Mouse (Mus musculus): ENCODE measurements around the gene Cdc20.

The Cdc20 gene

GRCm38 (mm10) chr4:118417112-118417797 is 19.9 kb downstream of the Cdc20 start:
- no peak for DNase-seq (ENCODE audit: low spot score in 2 of 2)

GRCm38 (mm10) chr4:118416329-118416728 is 20.8 kb downstream of the Cdc20 start:
- no peak for DNase-seq (ENCODE audit: low spot score in 2 of 2)

GRCm38 (mm10) chr4:118415779-118416178 is 21.4 kb downstream of the Cdc20 start:
- DNase-seq (ENCODE audit: low spot score in 2 of 2), result no peak

GRCm38 (mm10) chr4:118413553-118413952 is 23.6 kb downstream of the Cdc20 start:
- DNase-seq (ENCODE audit: low spot score in 2 of 2), result no peak

GRCm38 (mm10) chr4:118410871-118411270 is 26.3 kb downstream of the Cdc20 start:
- no peak for DNase-seq (ENCODE audit: low spot score in 2 of 2)

- peak; percentile 75 to 82 for DNase-seq (ENCODE audit: low spot score in 2 of 2)
Measured at GRCm38 (mm10) chr4:118409142-118409900, 27.8 kb downstream of the Cdc20 start, which contains the start of the genes Szt2 and Med8. TSS of gene Szt2 (minus strand) at chr4:118409273. TSS of gene Med8 (plus strand) at chr4:118409337.

GRCm38 (mm10) chr4:118402701-118403100 is 34.5 kb downstream of the Cdc20 start:
- no peak for DNase-seq (ENCODE audit: low spot score in 2 of 2)

- DNase-seq (ENCODE audit: low spot score in 2 of 2), result no peak
Measured at GRCm38 (mm10) chr4:118401918-118402317, 35.2 kb downstream of the Cdc20 start.

- DNase-seq (ENCODE audit: low spot score in 2 of 2), result no peak
Measured at GRCm38 (mm10) chr4:118401421-118401820, 35.7 kb downstream of the Cdc20 start.

GRCm38 (mm10) chr4:118398400-118398799 is 38.8 kb downstream of the Cdc20 start:
- no peak for DNase-seq (ENCODE audit: low spot score in 2 of 2)

GRCm38 (mm10) chr4:118396433-118396832 is 40.7 kb downstream of the Cdc20 start:
- DNase-seq (ENCODE audit: low spot score in 2 of 2), result no peak

- DNase-seq (ENCODE audit: low spot score in 2 of 2), result no peak
Measured at GRCm38 (mm10) chr4:118395289-118395688, 41.9 kb downstream of the Cdc20 start.

- no peak for DNase-seq (ENCODE audit: low spot score in 2 of 2)
Measured at GRCm38 (mm10) chr4:118394505-118394904, 42.6 kb downstream of the Cdc20 start.

- no peak for DNase-seq (ENCODE audit: low spot score in 2 of 2)
Measured at GRCm38 (mm10) chr4:118390146-118390545, 47.0 kb downstream of the Cdc20 start.

- DNase-seq (ENCODE audit: low spot score in 2 of 2), result no peak
Measured at GRCm38 (mm10) chr4:118387316-118387715, 49.8 kb downstream of the Cdc20 start.

- no peak for DNase-seq (ENCODE audit: low spot score in 2 of 2)
Measured at GRCm38 (mm10) chr4:118383271-118383670, 53.9 kb downstream of the Cdc20 start.
